9 mouse cellular contexts compared by ENCODE assay signal in genomic region chr8:127440834-127441485, GRCm38 (mm10).
DNase-seq lines count a peak whose midpoint lies in the region; ATAC-seq and TF ChIP-seq lines count a peak whose summit lies in the region.
"Had no signal": no experiment of that assay in that cellular context is flagged by ENCODE, and none has a peak within 500 bp of the region (broad histone marks: within the 10 kb centered on the region; RNA-seq: fewer than 3 reads in every experiment).

No protein-coding gene starts in this region.

- POLR2A ChIA-PET in Patski (lab: Charles Lee): interaction anchor here (1.5 kb wide), 1 partner anchor 14 kb away, joined by 3 read pairs; no protein-coding TSS in a partner anchor

- peak; percentile 93 for DNase-seq in Patski (ENCODE audit: low read depth, low spot score)
- DNase-seq in heart, postnatal 4 days: peak; percentile 70
- peak; percentile 100 for DNase-seq in liver, adult 2 months (ENCODE audit: extremely low read depth, low read depth, low spot score)
- peak; percentile 9 for DNase-seq in ovary, postnatal 14 days (ENCODE audit: low spot score)
- no peak for DNase-seq in frontal cortex, postnatal 14 days (ENCODE audit: low spot score in 2 of 2)
- DNase-seq in left cerebral cortex, postnatal 4 days: no peak
- no peak for DNase-seq in thymus, adult 2 months

- no peak for TF ChIP-seq CTCF in Patski (IDR thresholded peaks at IDR 0.05)
- TF ChIP-seq CTCF in liver, adult 2 months (IDR thresholded peaks at IDR 0.05; ENCODE audit: low read depth, low read length): no peak
- no peak for TF ChIP-seq CTCF in thymus, adult 2 months (IDR thresholded peaks at IDR 0.05; ENCODE audit: borderline replicate concordance, control insufficient read depth, extremely low read depth, insufficient read depth, low read length, poor library complexity)

- peak overlapping the region; percentile 91 for H3K27ac ChIP-seq in brown adipose tissue, adult 24 weeks (replicated peaks; ENCODE audit: low read depth, low read length)
- H3K27ac ChIP-seq in liver, adult 2 months (replicated peaks; ENCODE audit: insufficient read depth, low read depth, low read length): peak overlapping the region; percentile 84
- no peak overlapping the region for H3K27ac ChIP-seq in thymus, adult 2 months (ENCODE audit: control insufficient read depth, insufficient read depth, low read length)
- H3K27ac ChIP-seq: neural tube, embryonic 13.5 days had no signal

- TF ChIP-seq POLR2A in liver, adult 2 months (IDR thresholded peaks at IDR 0.05; ENCODE audit: extremely low read depth, insufficient read depth, low read length): peak; percentile 94
- TF ChIP-seq POLR2A in thymus, adult 2 months (IDR thresholded peaks at IDR 0.05; ENCODE audit: control insufficient read depth, extremely low read depth, insufficient read depth, low read length, poor library complexity): no peak

- H3K79me2 ChIP-seq in liver, adult 2 months (ENCODE audit: control insufficient read depth, insufficient read depth, low read length): peaks cover 16% of the 10 kb centered on the region; the same call in 1 of the 2 replicates

- ATAC-seq in Patski: peak; percentile 77

- in situ Hi-C loops in Patski (cut with MboI; ENCODE audit: low pct_unique_long_range_greater_than_20kb): no loop called here

- H3K36me3 ChIP-seq in liver, adult 2 months (ENCODE audit: control insufficient read depth, insufficient read depth, low read length): peaks cover 12% of the 10 kb centered on the region
- no peaks in the 10 kb centered on the region for H3K36me3 ChIP-seq in thymus, adult 2 months (ENCODE audit: control insufficient read depth, insufficient read depth, low read length)

- H3K27me3 ChIP-seq in Patski: no peaks in the 10 kb centered on the region
- no peaks in the 10 kb centered on the region for H3K27me3 ChIP-seq in liver, adult 2 months (ENCODE audit: control insufficient read depth, insufficient read depth, low read length)
- no peaks in the 10 kb centered on the region for H3K27me3 ChIP-seq in thymus, adult 2 months (ENCODE audit: control insufficient read depth, insufficient read depth, low read length)
- H3K27me3 ChIP-seq: neural tube, embryonic 13.5 days had no signal

- intact Hi-C loops in left cerebral cortex, postnatal 4 days (cut with DNase I): no loop called here

- CTCF ChIA-PET in Patski (lab: Charles Lee): interaction anchor here (0.8 to 1.9 kb wide), 4 partner anchors 9 to 922 kb away, joined by 3 to 4 read pairs (median 4); no protein-coding TSS in a partner anchor

- H3K4me3 ChIP-seq in brown adipose tissue, adult 24 weeks (ENCODE audit: insufficient read depth, low read depth, low read length): peak overlapping the region; percentile 65
- peak overlapping the region; percentile 50 for H3K4me3 ChIP-seq in liver, adult 2 months (ENCODE audit: insufficient read depth, low read depth, low read length)
- no peak overlapping the region for H3K4me3 ChIP-seq in thymus, adult 2 months (ENCODE audit: control insufficient read depth, insufficient read depth, low read length)
- H3K4me3 ChIP-seq: neural tube, embryonic 13.5 days had no signal

- WGBS in liver, adult 2 months: 6% methylated on average over 6 of the region's 6 CpGs
- 77% methylated on average over 6 of the region's 6 CpGs for WGBS in thymus, adult 2 months

- peak overlapping the region; percentile 78 for H3K9ac ChIP-seq in liver, adult 2 months (ENCODE audit: low read depth, low read length)
- H3K9ac ChIP-seq: neural tube, embryonic 13.5 days had no signal

- H3K4me1 ChIP-seq in brown adipose tissue, adult 24 weeks (ENCODE audit: control insufficient read depth, insufficient read depth, insufficient read length, low read length): peaks cover 3% of the 10 kb centered on the region; the same call in 1 of the 2 replicates
- peaks cover 18% of the 10 kb centered on the region for H3K4me1 ChIP-seq in liver, adult 2 months (ENCODE audit: control insufficient read depth, insufficient read depth, low read length)
- H3K4me1 ChIP-seq in thymus, adult 2 months (replicated peaks; ENCODE audit: control insufficient read depth, insufficient read depth, low read length): no peaks in the 10 kb centered on the region

Comparison
In these comparisons a context has a peak if more than half of its experiments do, and no peak if none do; other contexts are left out.
1. DNase-seq: peak in Patski (single experiment), heart, postnatal 4 days (single experiment), liver, adult 2 months (single experiment) and ovary, postnatal 14 days (single experiment); none in frontal cortex, postnatal 14 days (0 of 2), left cerebral cortex, postnatal 4 days (single experiment) and thymus, adult 2 months (single experiment).